Comparison of ENCODE assay signal across 9 mouse cellular contexts in the genomic region with DNA sequence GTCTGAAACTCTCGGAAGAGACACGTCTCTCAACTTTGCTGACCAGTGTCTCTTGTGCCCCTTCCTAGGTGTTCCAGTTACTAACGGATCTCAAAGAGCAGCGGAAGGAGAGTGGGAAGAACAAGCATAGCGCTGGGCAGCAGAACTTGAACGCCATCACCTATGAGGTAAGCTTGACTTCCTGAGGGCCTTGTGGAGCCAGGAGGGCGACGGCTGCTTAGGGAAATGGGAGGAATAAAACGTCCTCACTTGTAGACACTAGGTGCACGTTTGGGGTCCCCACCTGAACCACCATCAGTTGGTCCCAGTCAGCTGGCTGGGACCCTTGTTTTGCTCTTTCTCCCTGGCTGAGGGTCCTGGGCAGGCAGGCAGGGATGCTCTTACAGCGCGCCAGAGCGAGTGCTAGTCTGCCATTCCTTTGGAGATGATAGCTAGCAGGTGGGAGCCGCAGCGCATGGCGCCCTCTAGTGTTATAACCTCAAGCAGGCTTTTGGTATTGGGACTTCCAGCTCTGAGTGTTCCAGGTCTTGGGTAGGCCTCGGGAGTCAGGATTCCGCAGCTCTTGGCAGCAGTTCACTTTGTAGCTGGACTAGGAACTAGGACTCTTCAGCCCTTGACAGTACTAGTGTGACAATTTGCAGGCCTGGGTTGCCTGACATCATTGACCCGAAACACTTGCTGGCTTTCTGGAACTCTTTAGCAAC. TPM values are rescaled to one million over a fixed set of nuclear protein-coding genes. Genes with fewer than 3 reads are reported as not detected.
DNase-seq lines count a peak whose midpoint lies in the region; ATAC-seq lines count a peak whose summit lies in the region.
"Had no signal": no experiment of that assay in that cellular context is flagged by ENCODE, and none has a peak within 500 bp of the region (broad histone marks: within the 10 kb centered on the region; RNA-seq: fewer than 3 reads in every experiment).

No protein-coding gene starts in this region.

- no peak overlapping the region for H3K9ac ChIP-seq in forebrain, embryonic 11.5 days (ENCODE audit: low read length)
- no peak overlapping the region for H3K9ac ChIP-seq in forebrain, embryonic 12.5 days
- H3K9ac ChIP-seq: lung, embryonic 15.5 days had no signal

- WGBS in forebrain, embryonic 11.5 days: 65% methylated on average over 19 of the region's 19 CpGs
- 68% methylated on average over 19 of the region's 19 CpGs for WGBS in forebrain, embryonic 12.5 days
- WGBS in heart, embryonic 10.5 days: 63% methylated on average over 19 of the region's 19 CpGs

- H3K4me1 ChIP-seq in forebrain, embryonic 11.5 days (replicated peaks; ENCODE audit: control insufficient read depth, insufficient read depth, low read length): no peaks in the 10 kb centered on the region
- no peaks in the 10 kb centered on the region for H3K4me1 ChIP-seq in forebrain, embryonic 12.5 days
- no peaks in the 10 kb centered on the region for H3K4me1 ChIP-seq in heart, embryonic 10.5 days
- H3K4me1 ChIP-seq: lung, embryonic 15.5 days had no signal

- H3K27ac ChIP-seq in forebrain, embryonic 11.5 days (ENCODE audit: low read depth, low read length): no peak overlapping the region
- no peak overlapping the region for H3K27ac ChIP-seq in forebrain, embryonic 12.5 days
- H3K27ac ChIP-seq in heart, embryonic 10.5 days: no peak overlapping the region
- H3K27ac ChIP-seq: lung, embryonic 15.5 days had no signal

- no peak for ATAC-seq in forebrain, embryonic 11.5 days (replicated peaks; ENCODE audit: low FRiP score)
- ATAC-seq in forebrain, embryonic 12.5 days (ENCODE audit: low FRiP score): no peak

- DNase-seq in forebrain, embryonic 11.5 days (ENCODE audit: low spot score): peak; percentile 74
- peak; percentile 88 for DNase-seq in R1 (ENCODE audit: low read depth, low spot score)
- DNase-seq in cerebellum, postnatal 25 days: peak; percentile 67 to 77
- peak; percentile 89 for DNase-seq in heart, embryonic 10.5 days (ENCODE audit: low spot score)
- peak; percentile 75 for DNase-seq in layer of hippocampus, adult 11-12 months (ENCODE audit: low spot score)
- peak; percentile 73 for DNase-seq in lung, postnatal 10 days
- peak; percentile 16 to 56 for DNase-seq in spleen, adult 18-20 months

- H3K9me3 ChIP-seq in forebrain, embryonic 11.5 days (ENCODE audit: control insufficient read depth, low read length): no peaks in the 10 kb centered on the region
- no peaks in the 10 kb centered on the region for H3K9me3 ChIP-seq in forebrain, embryonic 12.5 days
- no peaks in the 10 kb centered on the region for H3K9me3 ChIP-seq in heart, embryonic 10.5 days
- H3K9me3 ChIP-seq: lung, embryonic 15.5 days had no signal

- peaks cover 4% of the 10 kb centered on the region; the same call in 1 of the 2 replicates for H3K36me3 ChIP-seq in forebrain, embryonic 11.5 days (ENCODE audit: control insufficient read depth, insufficient read depth, low read length)
- peaks cover 55% of the 10 kb centered on the region for H3K36me3 ChIP-seq in forebrain, embryonic 12.5 days (replicated peaks)
- peaks cover 51% of the 10 kb centered on the region for H3K36me3 ChIP-seq in heart, embryonic 10.5 days

- no peak overlapping the region for H3K4me2 ChIP-seq in forebrain, embryonic 11.5 days (ENCODE audit: low read depth, low read length, severe bottlenecking)
- no peak overlapping the region for H3K4me2 ChIP-seq in forebrain, embryonic 12.5 days
- H3K4me2 ChIP-seq: lung, embryonic 15.5 days had no signal

- no peak overlapping the region for H3K4me3 ChIP-seq in forebrain, embryonic 11.5 days (ENCODE audit: low read depth, low read length)
- H3K4me3 ChIP-seq in forebrain, embryonic 12.5 days (replicated peaks): no peak overlapping the region
- no peak overlapping the region for H3K4me3 ChIP-seq in heart, embryonic 10.5 days
- H3K4me3 ChIP-seq: lung, embryonic 15.5 days had no signal

- no peaks in the 10 kb centered on the region for H3K27me3 ChIP-seq in forebrain, embryonic 11.5 days (ENCODE audit: control insufficient read depth, insufficient read depth, low read length)
- H3K27me3 ChIP-seq in forebrain, embryonic 12.5 days: no peaks in the 10 kb centered on the region
- H3K27me3 ChIP-seq in heart, embryonic 10.5 days (ENCODE audit: insufficient read depth, poor library complexity, severe bottlenecking): peaks cover 24% of the 10 kb centered on the region; the same call in 1 of the 2 replicates
- H3K27me3 ChIP-seq: lung, embryonic 15.5 days had no signal

RNA-seq across cellular contexts. Expression of gene Crcp, which starts 8.8 kb away (rescaled TPM):
- 36.4 and 39.0 TPM in 2 replicates for polyA plus RNA-seq in forebrain, embryonic 11.5 days (2014; fragmentation: Nextera tagmentation; extraction: Ambion mirVana)
- 54.0 and 55.8 TPM in 2 replicates for polyA plus RNA-seq in forebrain, embryonic 12.5 days (2016; fragmentation: Nextera tagmentation; extraction: Ambion mirVana)
- polyA plus RNA-seq in heart, embryonic 10.5 days (2016; fragmentation: Nextera tagmentation; extraction: Ambion mirVana): 33.1 and 39.9 TPM in 2 replicates

RNA-seq across cellular contexts. Expression of gene Asl, which starts 8.9 kb away (rescaled TPM):
- polyA plus RNA-seq in forebrain, embryonic 11.5 days (2014; fragmentation: Nextera tagmentation; extraction: Ambion mirVana): 27.0 and 33.4 TPM in 2 replicates
- 20.9 and 23.5 TPM in 2 replicates for polyA plus RNA-seq in forebrain, embryonic 12.5 days (2016; fragmentation: Nextera tagmentation; extraction: Ambion mirVana)
- 25.1 and 35.9 TPM in 2 replicates for polyA plus RNA-seq in heart, embryonic 10.5 days (2016; fragmentation: Nextera tagmentation; extraction: Ambion mirVana)

RNA-seq across cellular contexts. Expression of gene Gusb, which starts 35.1 kb away (rescaled TPM):
- polyA plus RNA-seq in forebrain, embryonic 11.5 days (2014; fragmentation: Nextera tagmentation; extraction: Ambion mirVana): 26.7 and 29.9 TPM in 2 replicates
- 17.1 and 20.6 TPM in 2 replicates for polyA plus RNA-seq in forebrain, embryonic 12.5 days (2016; fragmentation: Nextera tagmentation; extraction: Ambion mirVana)
- 47.3 and 56.8 TPM in 2 replicates for polyA plus RNA-seq in heart, embryonic 10.5 days (2016; fragmentation: Nextera tagmentation; extraction: Ambion mirVana)

RNA-seq across cellular contexts. Expression of gene Tpst1, which starts 35.2 kb away (rescaled TPM):
- 60.8 and 62.7 TPM in 2 replicates for polyA plus RNA-seq in forebrain, embryonic 11.5 days (2014; fragmentation: Nextera tagmentation; extraction: Ambion mirVana)
- polyA plus RNA-seq in forebrain, embryonic 12.5 days (2016; fragmentation: Nextera tagmentation; extraction: Ambion mirVana): 55.1 and 56.5 TPM in 2 replicates
- 27.2 and 44.6 TPM in 2 replicates for polyA plus RNA-seq in heart, embryonic 10.5 days (2016; fragmentation: Nextera tagmentation; extraction: Ambion mirVana)

Comparison
In these comparisons a context has a peak if more than half of its experiments do, and no peak if none do; other contexts are left out.
1. DNase-seq: peak in every context shown above with its lines; median percentile 89 in heart, embryonic 10.5 days; 88 in R1; 75 in layer of hippocampus, adult 11-12 months; 74 in forebrain, embryonic 11.5 days; 73 in lung, postnatal 10 days; 72 in cerebellum, postnatal 25 days; 36 in spleen, adult 18-20 months.